Mouse (Mus musculus) B cell, adult 67 days (primary cell): ENCODE measurements around the gene Zfp69. TPM values are rescaled to one million over a fixed set of nuclear protein-coding genes. Genes with fewer than 3 reads are reported as not detected.

Experiments
- total RNA-seq, 2 experiments: library from RNA; stranded (reverse); gene quantifications; 4 replicates each; pipeline ENCODE4 v1.2.4; 2023

Zfp69 gene
- 1 to 10 TPM; 7.9 to 9.3 TPM for total RNA-seq

DNA sequence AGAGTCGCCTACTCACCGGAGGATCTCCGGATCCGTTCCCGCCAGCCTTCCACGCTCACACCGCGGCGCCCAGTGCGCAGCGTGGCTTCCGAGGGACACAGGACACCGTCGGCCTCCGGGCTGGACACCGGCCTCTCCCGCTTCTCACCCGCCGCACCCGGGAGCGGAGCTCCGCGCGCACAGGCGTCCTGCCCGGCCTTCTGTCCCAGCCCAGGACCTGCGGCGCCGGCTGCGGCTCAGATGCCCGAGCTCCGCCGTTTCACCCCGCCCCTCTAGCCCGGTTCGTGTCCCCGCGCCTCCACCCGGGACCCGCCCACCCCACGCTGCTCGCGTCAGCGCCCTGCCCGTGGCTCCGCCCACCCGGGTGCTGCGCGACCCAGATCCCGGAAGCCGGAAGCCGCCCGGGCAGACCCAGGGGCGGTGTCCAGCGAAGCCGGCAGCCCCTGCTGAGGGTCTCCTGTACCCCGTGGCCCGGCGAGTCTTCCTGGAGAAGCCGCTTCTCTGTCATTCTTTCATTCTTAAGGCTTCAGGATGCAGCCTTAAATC is at the start of gene Zfp69:
TSS of gene Zfp69 (minus strand) at position 272 of the 546 bp plus-strand sequence.

DNA sequence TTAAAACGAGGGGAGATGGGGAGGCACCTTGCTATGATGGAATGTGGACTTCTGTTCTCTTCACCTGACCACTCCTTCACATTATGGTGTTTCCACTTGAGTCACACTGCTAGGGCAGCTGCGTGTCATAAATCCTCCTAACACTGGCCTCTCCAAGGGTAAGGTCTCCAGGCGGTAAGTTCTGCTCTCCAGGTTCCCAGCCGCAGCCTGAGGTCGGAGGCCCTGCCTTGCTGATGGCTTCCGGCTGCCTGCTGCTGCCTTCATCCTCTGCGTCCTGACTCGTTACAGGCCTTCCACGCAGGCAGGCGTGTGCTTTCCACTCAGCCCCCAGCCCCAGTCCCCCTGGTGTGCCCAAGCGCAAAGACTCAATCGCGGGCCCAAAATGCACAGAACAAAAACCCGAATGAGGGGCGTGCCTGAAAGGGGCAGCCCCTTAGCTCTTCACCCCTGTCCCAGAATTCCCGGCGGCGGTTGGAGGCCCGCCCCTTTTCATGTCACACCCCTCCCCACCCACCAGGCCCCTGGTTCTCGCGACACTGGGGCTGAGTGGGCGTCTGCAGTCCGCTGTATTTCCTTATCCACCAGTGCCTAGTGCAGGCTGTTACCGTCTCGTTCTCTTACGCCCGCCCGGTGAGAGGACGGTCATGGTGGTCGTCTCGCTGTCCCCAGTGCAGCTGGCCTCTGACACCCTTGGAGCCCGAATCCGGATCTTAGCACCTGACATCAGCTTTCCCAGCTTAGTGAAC is 26.8 kb downstream of the Zfp69 start, which contains the start of gene Exo5:
TSS of gene Exo5 (minus strand) at position 464 of the 746 bp plus-strand sequence.

Other genes with a start within 250 kb of the Zfp69 start
- not detected for gene Kcnq4, start 203.1 kb downstream of the Zfp69 start, total RNA-seq
- gene Nfyc, start 120.1 kb downstream of the Zfp69 start, total RNA-seq: 10 to 100 TPM; 81.2 to 90.3 TPM
- gene Rims3, start 96.9 kb downstream of the Zfp69 start, total RNA-seq: under 1 TPM; 0.56 to 0.58 TPM
- gene Exo5, start 26.7 kb downstream of the Zfp69 start, total RNA-seq: 10 to 100 TPM in 1 of 2 experiments, 1 to 10 TPM in 1; 9.1 to 11.8 TPM
- 100 to 1,000 TPM; 380 to 399 TPM for gene Smap2, start 65.5 kb upstream of the Zfp69 start, total RNA-seq
- not detected for gene Col9a2, start 87.7 kb upstream of the Zfp69 start, total RNA-seq
- gene Zmpste24, start 146.5 kb upstream of the Zfp69 start, total RNA-seq: 10 to 100 TPM; 33.5 to 33.7 TPM
- not detected for gene Tmco2, start 157.5 kb upstream of the Zfp69 start, total RNA-seq